Mouse (Mus musculus) liver, embryonic 12.5 days (tissue): ENCODE results near the gene Tmem237. TPM values are rescaled to one million over a fixed set of nuclear protein-coding genes. Genes with fewer than 3 reads are reported as not detected.

Experiments
- ATAC-seq: fragments of 200-750 bp; cut with Nextera tagmentation; 2 replicates; pipeline ENCODE4 v1.8.0; 2017; ENCODE audit warnings: moderate number of reproducible peaks, mild to moderate bottlenecking, moderate library complexity
- H3K27ac ChIP-seq: fragments of 300-500 bp; sonication (generic); 2 replicates; pipeline ENCODE4 v1.5.1; 2016; ENCODE audit warnings: mild to moderate bottlenecking
- H3K27me3 ChIP-seq: fragments of 300-500 bp; sonication (generic); replicated peaks from 2 replicates; pipeline ENCODE4 v1.6.1; 2016; ENCODE audit warnings: mild to moderate bottlenecking, moderate library complexity
- H3K36me3 ChIP-seq: fragments of 300-500 bp; sonication (generic); 2 replicates; pipeline ENCODE4 v1.6.1; 2016; ENCODE audit warnings: mild to moderate bottlenecking, moderate library complexity
- H3K4me1 ChIP-seq: fragments of 300-500 bp; sonication (generic); 2 replicates; pipeline ENCODE4 v1.6.1; 2016
- H3K4me2 ChIP-seq: fragments of 300-500 bp; sonication (generic); 2 replicates; pipeline ENCODE4 v1.6.1; 2016; ENCODE audit warnings: mild to moderate bottlenecking, moderate library complexity
- H3K4me3 ChIP-seq: fragments of 300-500 bp; sonication (generic); 2 replicates; pipeline ENCODE4 v1.5.1; 2016; ENCODE audit warnings: mild to moderate bottlenecking, moderate library complexity
- H3K9ac ChIP-seq: fragments of 300-500 bp; sonication (generic); 2 replicates; pipeline ENCODE4 v1.6.1; 2016; ENCODE audit warnings: mild to moderate bottlenecking, moderate library complexity
- H3K9me3 ChIP-seq: fragments of 300-500 bp; sonication (generic); replicated peaks from 2 replicates; pipeline ENCODE4 v1.6.1; 2016; ENCODE audit warnings: mild to moderate bottlenecking, moderate library complexity
- WGBS: fragments of 180-500 bp; shearing (Covaris S2); methylation state at CpG from one replicate; pipeline ENCODE4 v1.1.7; 2016; ENCODE audit not compliant: insufficient replicate concordance; 5-methylcytosine and 5-hydroxymethylcytosine counted together
- polyA plus RNA-seq: library from polyadenylated mRNA; unstranded; fragments of >200 nt; fragmentation: Nextera tagmentation; extraction: Ambion mirVana; gene quantifications from 2 replicates; pipeline ENCODE4 v1.2.1, GENCODE M21; 2016

Tmem237 gene
- polyA plus RNA-seq, 1 experiment from 2014 or later, result 11.5 TPM

DNA sequence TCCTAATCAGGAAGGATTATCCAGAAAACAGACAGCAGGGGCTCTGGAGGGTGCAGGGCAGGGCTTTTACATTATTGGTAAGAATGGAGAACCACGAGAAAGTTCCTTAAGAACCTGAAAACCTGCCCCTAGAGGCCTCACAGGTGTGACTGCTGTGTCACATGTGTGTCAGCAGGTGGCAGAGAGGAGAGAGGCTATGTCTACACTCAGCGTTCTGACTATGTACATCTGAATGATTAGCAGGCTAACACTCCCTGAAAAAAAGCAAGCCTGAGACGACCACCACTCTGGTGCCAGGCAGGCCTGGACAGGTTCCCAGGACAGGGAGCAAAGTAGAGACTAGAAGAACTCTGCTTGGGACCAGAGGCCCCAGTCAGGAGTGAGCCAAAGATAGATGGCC, 49.3 kb downstream of the Tmem237 start:
- no peaks in the 10 kb centered on the region for H3K27me3 ChIP-seq
- H3K4me1 ChIP-seq, result no peaks in the 10 kb centered on the region
- no peak overlapping the region for H3K27ac ChIP-seq
- no peak overlapping the region for H3K9ac ChIP-seq
- H3K36me3 ChIP-seq, result no peaks in the 10 kb centered on the region
- WGBS, result 29% methylated on average over 3 of the region's 3 CpGs
- no peak for ATAC-seq
- H3K4me2 ChIP-seq, result no peak overlapping the region
- H3K9me3 ChIP-seq, result no peaks in the 10 kb centered on the region
- no peak overlapping the region for H3K4me3 ChIP-seq

DNA sequence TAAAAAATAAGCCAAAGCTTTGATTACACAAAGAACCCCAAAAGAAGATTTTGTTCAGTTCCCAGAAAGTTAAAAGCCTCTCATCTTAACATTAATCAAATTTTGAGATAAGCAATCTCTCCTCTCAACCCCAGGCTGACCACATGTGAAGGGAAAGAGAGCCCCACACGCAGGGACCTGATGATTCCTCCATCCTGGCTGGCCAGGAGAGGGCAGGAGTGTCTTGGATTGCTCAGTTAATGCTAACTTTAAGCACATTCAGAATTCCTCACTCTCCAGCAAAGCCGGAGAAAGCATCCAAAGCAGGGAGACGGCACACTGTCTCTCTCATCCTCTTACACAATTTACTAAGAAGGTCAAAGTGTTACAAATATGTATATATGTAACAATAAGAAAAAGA, 52.2 kb downstream of the Tmem237 start:
- Histone ChIP-seq H3K27me3 (no peaks in the 10 kb centered on the region), H3K4me2 (no peak overlapping the region), H3K4me3 (no peak overlapping the region), H3K36me3 (no peaks in the 10 kb centered on the region), H3K27ac (no peak overlapping the region), H3K4me1 (no peaks in the 10 kb centered on the region), H3K9ac (no peak overlapping the region), H3K9me3 (no peaks in the 10 kb centered on the region)
- WGBS, result 28% methylated on average over 3 of the region's 3 CpGs
- ATAC-seq, result no peak

DNA sequence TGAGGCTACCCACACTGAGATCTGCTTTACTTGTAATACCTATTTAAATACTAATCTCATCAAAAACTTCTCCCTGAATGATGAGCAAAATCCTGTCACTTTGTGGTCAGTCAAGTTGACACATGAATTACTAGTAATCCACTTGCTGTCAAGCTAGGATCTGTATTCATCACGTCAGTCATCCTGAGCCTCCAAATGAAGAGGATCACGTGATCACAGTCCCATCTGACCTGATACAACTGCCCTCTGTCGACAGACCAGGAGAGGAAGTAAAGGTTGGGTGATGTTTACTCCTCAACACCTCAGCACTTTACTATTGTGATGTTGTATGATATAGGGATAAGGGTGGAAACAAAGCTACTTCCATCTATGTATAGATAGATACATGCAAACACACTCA, 56.5 kb downstream of the Tmem237 start:
- no peaks in the 10 kb centered on the region for H3K4me1 ChIP-seq
- no peak overlapping the region for H3K27ac ChIP-seq
- no peaks in the 10 kb centered on the region for H3K36me3 ChIP-seq
- H3K9me3 ChIP-seq, result no peaks in the 10 kb centered on the region
- no peak overlapping the region for H3K4me3 ChIP-seq
- no peaks in the 10 kb centered on the region for H3K27me3 ChIP-seq
- no peak overlapping the region for H3K4me2 ChIP-seq
- 36% methylated on average over 3 of the region's 3 CpGs for WGBS
- no peak overlapping the region for H3K9ac ChIP-seq
- ATAC-seq, result no peak

DNA sequence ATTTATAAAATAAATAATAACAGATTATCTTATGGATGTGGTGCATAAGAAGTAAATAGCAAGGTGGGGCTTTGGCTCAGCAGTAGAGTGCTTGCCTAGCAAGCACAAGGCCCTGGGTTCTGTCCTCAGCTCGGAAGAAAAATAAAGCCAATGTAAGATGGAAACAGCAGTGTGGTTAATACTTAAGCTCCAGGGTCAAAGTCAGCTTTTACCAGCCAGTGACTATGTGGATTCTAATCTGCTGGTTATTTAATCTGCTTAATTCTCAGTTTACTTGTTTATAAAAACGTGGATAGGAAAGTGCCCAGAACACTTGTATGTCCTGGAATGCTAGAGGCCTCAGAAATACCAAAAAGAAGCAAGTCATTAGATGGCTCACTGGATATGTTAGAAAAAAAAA, 63.3 kb downstream of the Tmem237 start:
- H3K4me2 ChIP-seq, result no peak overlapping the region
- no peak for ATAC-seq
- no peaks in the 10 kb centered on the region for H3K9me3 ChIP-seq
- H3K4me3 ChIP-seq, result no peak overlapping the region
- H3K36me3 ChIP-seq, result no peaks in the 10 kb centered on the region
- H3K27ac ChIP-seq, result no peak overlapping the region
- WGBS, result 43% methylated on average over 2 of the region's 2 CpGs
- H3K4me1 ChIP-seq, result no peaks in the 10 kb centered on the region
- no peak overlapping the region for H3K9ac ChIP-seq
- no peaks in the 10 kb centered on the region for H3K27me3 ChIP-seq

DNA sequence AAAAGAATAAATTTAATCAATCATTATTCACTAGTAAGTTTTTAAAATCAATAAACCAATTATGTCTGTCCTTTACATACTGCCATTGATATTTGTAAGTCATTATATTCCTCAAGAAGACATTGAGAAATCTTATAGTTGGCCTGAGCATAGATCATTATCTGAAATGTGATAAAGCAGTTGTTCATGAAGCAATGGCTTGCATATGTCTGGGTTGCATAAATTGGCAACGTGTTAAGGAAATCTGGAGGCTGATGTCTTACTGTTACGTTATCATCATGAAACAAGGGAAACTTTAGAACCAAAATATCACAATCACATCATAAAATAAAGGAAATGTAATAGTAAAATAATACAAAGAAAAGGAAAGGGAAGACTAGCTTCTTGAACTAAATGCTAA, 68.9 kb downstream of the Tmem237 start:
- WGBS, result 57% methylated on average over 2 of the region's 2 CpGs
- no peak overlapping the region for H3K4me3 ChIP-seq
- H3K4me1 ChIP-seq, result no peaks in the 10 kb centered on the region
- H3K36me3 ChIP-seq, result no peaks in the 10 kb centered on the region
- H3K27me3 ChIP-seq, result no peaks in the 10 kb centered on the region
- ATAC-seq, result no peak
- H3K9ac ChIP-seq, result no peak overlapping the region
- H3K9me3 ChIP-seq, result no peaks in the 10 kb centered on the region
- H3K4me2 ChIP-seq, result no peak overlapping the region
- H3K27ac ChIP-seq, result no peak overlapping the region

Other genes with a start within 250 kb of the Tmem237 start
- 56.5 and 59.8 TPM in 2 replicates for gene Trak2, start 147.0 kb downstream of the Tmem237 start, polyA plus RNA-seq
- 37.5 and 38.4 TPM in 2 replicates for gene Stradb, start 146.9 kb downstream of the Tmem237 start, polyA plus RNA-seq
- not detected in 2 replicates for gene C2cd6, start 25.5 kb downstream of the Tmem237 start, polyA plus RNA-seq
- 0.25 and 0.45 TPM in 2 replicates for gene Mpp4, start 43.0 kb upstream of the Tmem237 start, polyA plus RNA-seq
- gene Als2, start 116.8 kb upstream of the Tmem237 start, polyA plus RNA-seq, result 9.6 and 10.3 TPM in 2 replicates
- gene Cdk15, start 136.5 kb upstream of the Tmem237 start, polyA plus RNA-seq, result not detected in 2 replicates